Mouse (Mus musculus) erythroblast, embryonic 14.5 days (primary cell): ENCODE data around the gene Smyd4. TPM values are rescaled to one million over a fixed set of nuclear protein-coding genes. Genes with fewer than 3 reads are reported as not detected.

Experiments used
- H3K27me3 ChIP-seq: 2 replicates; pipeline ENCODE4 v1.6.1; 2012; ENCODE audit warnings: inconsistent platforms; ENCODE audit not compliant: control insufficient read depth
- H3K36me3 ChIP-seq: 2 replicates; pipeline ENCODE4 v1.6.1; 2012; ENCODE audit warnings: mild to moderate bottlenecking, inconsistent platforms; ENCODE audit not compliant: control insufficient read depth
- H3K4me1 ChIP-seq: 2 replicates; pipeline ENCODE4 v1.6.1; 2012; ENCODE audit warnings: inconsistent platforms; ENCODE audit not compliant: control insufficient read depth
- H3K4me3 ChIP-seq: replicated peaks from 2 replicates; pipeline ENCODE3; 2012; ENCODE audit warnings: moderate library complexity, mild to moderate bottlenecking, inconsistent platforms
- H3K9me3 ChIP-seq: 2 replicates; pipeline ENCODE4 v1.6.1; 2012; ENCODE audit warnings: low read length, inconsistent platforms, mixed read lengths; ENCODE audit not compliant: control insufficient read depth
- GATA1 ChIP-seq: IDR thresholded peaks from 2 replicates; pipeline ENCODE4 v1.6.1; 2012; ENCODE audit warnings: low read length, inconsistent platforms, mixed read lengths
- TAL1 ChIP-seq: IDR thresholded peaks from 3 replicates; pipeline ENCODE4 v1.6.1; 2012; ENCODE audit warnings: low read length, inconsistent platforms, mixed read lengths
- polyA plus RNA-seq: library from polyadenylated mRNA; stranded (reverse); fragments of >175 nt; gene quantifications from 2 replicates; pipeline ENCODE4 v1.2.3, GENCODE M21; 2012

Smyd4 gene
- polyA plus RNA-seq, 1 experiment: 0.22 TPM

GRCm38 (mm10) chr11:75422013-75422792 lies 74.0 kb downstream of the Smyd4 start, which contains the start of gene Serpinf1:
Gene Serpinf1 (minus strand): TSS chr11:75422701.
- Histone ChIP-seq H3K36me3 (no peaks in the 10 kb centered on the region; the same call in 1 of the 2 replicates), H3K27me3 (peaks cover 5% of the 10 kb centered on the region; the same call in 1 of the 2 replicates), H3K4me3 (peak within 1 kb of the TSS; percentile 52), H3K4me1 (no peaks in the 10 kb centered on the region), H3K9me3 (no peaks in the 10 kb centered on the region)
- TF ChIP-seq TAL1: no peak

- no peaks in the 10 kb centered on the region for H3K9me3 ChIP-seq
- H3K4me3 ChIP-seq: no peak overlapping the region
- no peaks in the 10 kb centered on the region for H3K36me3 ChIP-seq
- peaks cover 5% of the 10 kb centered on the region; the same call in 1 of the 2 replicates for H3K27me3 ChIP-seq
- TF ChIP-seq TAL1 (no peak), GATA1 (no peak)
- no peaks in the 10 kb centered on the region for H3K4me1 ChIP-seq
Observed at GRCm38 (mm10) chr11:75423091-75423490, 74.9 kb downstream of the Smyd4 start.

GRCm38 (mm10) chr11:75424033-75424432 lies 75.8 kb downstream of the Smyd4 start:
- peaks cover 4% of the 10 kb centered on the region for H3K4me1 ChIP-seq
- no peaks in the 10 kb centered on the region for H3K36me3 ChIP-seq
- H3K9me3 ChIP-seq: no peaks in the 10 kb centered on the region
- TF ChIP-seq TAL1: no peak
- no peak overlapping the region for H3K4me3 ChIP-seq
- peaks cover 5% of the 10 kb centered on the region; the same call in 1 of the 2 replicates for H3K27me3 ChIP-seq

- Histone ChIP-seq H3K4me3 (no peak overlapping the region), H3K9me3 (no peaks in the 10 kb centered on the region), H3K4me1 (peaks cover 4% of the 10 kb centered on the region), H3K36me3 (no peaks in the 10 kb centered on the region), H3K27me3 (peaks cover 5% of the 10 kb centered on the region; the same call in 1 of the 2 replicates)
- no peak for TF ChIP-seq TAL1
- TF ChIP-seq GATA1: no peak
Observed at GRCm38 (mm10) chr11:75424459-75424858, 76.2 kb downstream of the Smyd4 start.

GRCm38 (mm10) chr11:75429019-75429705 lies 80.9 kb downstream of the Smyd4 start:
- H3K27me3 ChIP-seq: no peaks in the 10 kb centered on the region; the same call in 1 of the 2 replicates
- no peak for TF ChIP-seq TAL1
- TF ChIP-seq GATA1: no peak
- peaks cover 9% of the 10 kb centered on the region for H3K9me3 ChIP-seq
- no peak overlapping the region for H3K4me3 ChIP-seq
- peaks cover 4% of the 10 kb centered on the region for H3K4me1 ChIP-seq
- peaks cover 18% of the 10 kb centered on the region for H3K36me3 ChIP-seq

- H3K4me3 ChIP-seq: no peak overlapping the region
- H3K9me3 ChIP-seq: peaks cover 19% of the 10 kb centered on the region
- no peak for TF ChIP-seq TAL1
- no peak for TF ChIP-seq GATA1
- peaks cover 4% of the 10 kb centered on the region for H3K4me1 ChIP-seq
- no peaks in the 10 kb centered on the region; the same call in 1 of the 2 replicates for H3K27me3 ChIP-seq
- H3K36me3 ChIP-seq: peaks cover 38% of the 10 kb centered on the region
Observed at GRCm38 (mm10) chr11:75431307-75431706, 83.1 kb downstream of the Smyd4 start.

- H3K36me3 ChIP-seq: peaks cover 56% of the 10 kb centered on the region
- no peak overlapping the region for H3K4me3 ChIP-seq
Observed at GRCm38 (mm10) chr11:75434138-75434537, 85.9 kb downstream of the Smyd4 start.

GRCm38 (mm10) chr11:75438194-75438593 lies 90.0 kb downstream of the Smyd4 start:
- TF ChIP-seq TAL1 (no peak), GATA1 (no peak)
- peaks cover 12% of the 10 kb centered on the region for H3K9me3 ChIP-seq
- peak overlapping the region; percentile 51 for H3K4me3 ChIP-seq
- no peaks in the 10 kb centered on the region; the same call in 1 of the 2 replicates for H3K27me3 ChIP-seq
- peaks cover 78% of the 10 kb centered on the region for H3K36me3 ChIP-seq
- H3K4me1 ChIP-seq: peaks cover 7% of the 10 kb centered on the region

More at GRCm38 (mm10) chr11:75434138-75434537, 85.9 kb downstream of the Smyd4 start:
- H3K4me1 ChIP-seq: no peaks in the 10 kb centered on the region; the same call in 1 of the 2 replicates
- peaks cover 19% of the 10 kb centered on the region for H3K9me3 ChIP-seq
- TF ChIP-seq GATA1 (no peak), TAL1 (no peak)
- no peaks in the 10 kb centered on the region; the same call in 1 of the 2 replicates for H3K27me3 ChIP-seq

GRCm38 (mm10) chr11:75438804-75439203 lies 90.6 kb downstream of the Smyd4 start:
- Histone ChIP-seq H3K4me3 (peak overlapping the region; percentile 51), H3K27me3 (no peaks in the 10 kb centered on the region; the same call in 1 of the 2 replicates), H3K36me3 (peaks cover 84% of the 10 kb centered on the region), H3K4me1 (peaks cover 12% of the 10 kb centered on the region), H3K9me3 (peaks cover 12% of the 10 kb centered on the region)
- no peak for TF ChIP-seq GATA1
- no peak for TF ChIP-seq TAL1
